Mouse (Mus musculus): ENCODE results near the gene Lmod3.

DNA sequence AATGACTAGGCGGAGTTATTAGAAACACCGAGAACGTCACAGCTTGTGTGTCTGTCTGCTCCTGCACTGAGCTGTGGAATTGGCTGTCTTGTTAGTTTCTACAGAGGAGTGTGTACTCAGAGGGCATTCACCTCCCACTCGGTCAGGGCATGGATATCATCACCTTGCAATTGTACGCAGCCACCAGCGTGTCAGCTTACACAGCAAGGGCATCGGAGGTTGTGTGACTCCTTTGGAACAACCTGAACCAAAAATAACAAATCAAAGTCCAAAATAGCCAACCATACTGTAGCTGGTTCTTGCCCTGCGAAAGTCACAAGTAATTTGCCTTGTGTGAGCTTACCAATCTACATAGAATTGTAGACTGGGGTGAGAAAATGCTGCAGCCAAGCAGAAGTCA lies 12.7 kb upstream of the Lmod3 start:
- TF ChIP-seq POLR2A (IDR thresholded peaks at IDR 0.05; ENCODE audit: insufficient read depth, low read depth, low read length), result peak; percentile 64
- no peak for TF ChIP-seq CTCF (IDR thresholded peaks at IDR 0.05)

Data from heart, adult 2 months (tissue).